Mouse (Mus musculus): ENCODE results near the gene Kank4.

The Kank4 gene

DNA sequence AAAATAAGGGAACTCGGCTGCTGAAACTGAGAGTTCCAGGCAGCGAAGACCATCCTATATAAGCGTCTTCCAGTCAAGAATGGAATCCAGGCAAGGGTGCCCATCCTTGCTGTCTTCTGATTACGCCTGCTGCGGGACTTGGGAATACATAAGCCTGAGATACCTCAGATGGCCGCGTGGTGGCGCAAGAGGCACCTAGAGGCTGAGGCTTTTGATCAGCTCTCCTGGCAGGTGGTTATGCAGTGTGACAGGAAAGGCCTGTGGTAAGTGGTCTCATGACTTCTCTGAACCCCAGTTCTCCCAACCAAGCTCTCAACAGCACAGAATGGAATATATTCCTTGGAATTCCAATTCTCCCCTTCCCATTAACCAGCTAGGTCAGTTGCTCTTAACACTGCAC, 94.9 kb downstream of the Kank4 start:
- no peak for DNase-seq (ENCODE audit: extremely low read depth, low read depth, low spot score)

DNA sequence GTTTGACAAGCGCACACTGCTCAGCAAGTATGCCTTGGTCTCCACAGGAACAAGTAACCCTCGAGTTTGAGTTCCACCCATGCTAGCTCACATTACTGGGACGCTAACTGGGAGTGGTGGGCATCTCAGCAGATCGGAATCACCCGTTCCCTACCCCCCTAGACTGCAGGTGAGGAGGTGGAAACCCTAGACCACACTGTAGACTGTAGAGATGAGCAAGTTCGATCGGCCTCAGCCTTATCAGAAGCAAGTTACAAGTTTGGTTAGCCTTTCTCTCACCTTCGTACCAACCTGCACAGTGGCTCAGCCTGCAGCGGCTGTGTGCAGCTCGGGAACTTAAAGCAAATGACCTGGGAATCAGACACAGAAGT, 98.8 kb downstream of the Kank4 start:
- no peak for DNase-seq (ENCODE audit: extremely low read depth, low read depth, low spot score)

GRCm38 (mm10) chr4:98717735-98718546, 99.4 kb downstream of the Kank4 start:
- DNase-seq (ENCODE audit: extremely low read depth, low read depth, low spot score): no peak

- peak; percentile 71 for DNase-seq (ENCODE audit: extremely low read depth, low read depth, low spot score)
Measured at GRCm38 (mm10) chr4:98710891-98711290, 106.4 kb downstream of the Kank4 start.

Data from fat pad, adult 2 months (tissue).